Mouse (Mus musculus) monocyte, adult 2 months (primary cell): ENCODE results near the gene Klc3.

Experiments
- DNase-seq, 2 experiments: peaks; one replicate each; pipeline ENCODE4 v3.0.0; 2022; ENCODE audit warnings: low spot score in 2 of 2, low read depth in 1 of 2

Klc3 gene

GRCm38 (mm10) chr7:19403731-19404296 lies at the start of gene Klc3:
Gene Klc3 (minus strand): TSS chr7:19404104.
- DNase-seq = no peak

GRCm38 (mm10) chr7:19449165-19449564 lies 45.3 kb upstream of the Klc3 start:
- no peak for DNase-seq

GRCm38 (mm10) chr7:19447689-19448088 lies 43.8 kb upstream of the Klc3 start:
- no peak for DNase-seq

- DNase-seq = no peak
Measured at GRCm38 (mm10) chr7:19444801-19445200, 40.9 kb upstream of the Klc3 start.

GRCm38 (mm10) chr7:19443344-19443743 lies 39.4 kb upstream of the Klc3 start:
- peak; percentile 48 to 67 for DNase-seq

GRCm38 (mm10) chr7:19441448-19442091 lies 37.7 kb upstream of the Klc3 start:
- no peak for DNase-seq

- no peak for DNase-seq
Measured at GRCm38 (mm10) chr7:19437048-19437447, 33.1 kb upstream of the Klc3 start.

- DNase-seq = no peak
Measured at GRCm38 (mm10) chr7:19436276-19436675, 32.4 kb upstream of the Klc3 start.

- DNase-seq = no peak
Measured at GRCm38 (mm10) chr7:19432475-19432874, 28.6 kb upstream of the Klc3 start.

GRCm38 (mm10) chr7:19430402-19430801 lies 26.5 kb upstream of the Klc3 start:
- no peak for DNase-seq

- DNase-seq = no peak
Measured at GRCm38 (mm10) chr7:19429726-19430125, 25.8 kb upstream of the Klc3 start.

GRCm38 (mm10) chr7:19427999-19428650 lies 24.2 kb upstream of the Klc3 start:
- DNase-seq = no peak

GRCm38 (mm10) chr7:19426888-19427287 lies 23.0 kb upstream of the Klc3 start:
- no peak for DNase-seq

- no peak for DNase-seq
Measured at GRCm38 (mm10) chr7:19426349-19426748, 22.4 kb upstream of the Klc3 start.

GRCm38 (mm10) chr7:19424051-19424450 lies 20.1 kb upstream of the Klc3 start:
- no peak for DNase-seq

- DNase-seq = no peak
Measured at GRCm38 (mm10) chr7:19423083-19423482, 19.2 kb upstream of the Klc3 start.

- peak; percentile 67 to 70 for DNase-seq
Measured at GRCm38 (mm10) chr7:19420821-19421636, 17.1 kb upstream of the Klc3 start.

- no peak for DNase-seq
Measured at GRCm38 (mm10) chr7:19420121-19420520, 16.2 kb upstream of the Klc3 start.

GRCm38 (mm10) chr7:19416590-19416989 lies 12.7 kb upstream of the Klc3 start:
- no peak for DNase-seq

- DNase-seq = no peak
Measured at GRCm38 (mm10) chr7:19413525-19413924, 9.6 kb upstream of the Klc3 start.

GRCm38 (mm10) chr7:19411783-19412182 lies 7.9 kb upstream of the Klc3 start:
- DNase-seq = no peak
